Mouse (Mus musculus) adrenal gland (tissue): Measurements from ENCODE around the gene Ppp1r35.

Experiments
- intact Hi-C: fragments of 180-260 bp; cut with DNase I; formaldehyde crosslinking; loops from one replicate; pipeline ENCODE4 v1.15.1; 2025
- long read RNA-seq, 2 experiments: library from polyadenylated mRNA; unstranded; transcript quantifications; one replicate each; pipeline ENCODE4 v2.0.0; 2020; ENCODE audit warnings: borderline replicate concordance in 1 of 2; ENCODE audit not compliant: insufficient replicate concordance in 1 of 2

The Ppp1r35 gene
- long read RNA-seq, experiment 1, transcript Ppp1r35-201 (4 exons, 956 nt): major isoform, 25 of 29 reads
- long read RNA-seq, experiment 1, partial matches to known transcripts: 1 of 29 reads
- long read RNA-seq, experiment 1, other reads (novel, unspliced or antisense): 3 of 29 reads
- long read RNA-seq, experiment 2, transcript Ppp1r35-201 (4 exons, 956 nt): major isoform, 21 of 26 reads
- long read RNA-seq, experiment 2, partial matches to known transcripts: 4 of 26 reads
- long read RNA-seq, experiment 2, other reads (novel, unspliced or antisense): 1 of 26 reads

DNA sequence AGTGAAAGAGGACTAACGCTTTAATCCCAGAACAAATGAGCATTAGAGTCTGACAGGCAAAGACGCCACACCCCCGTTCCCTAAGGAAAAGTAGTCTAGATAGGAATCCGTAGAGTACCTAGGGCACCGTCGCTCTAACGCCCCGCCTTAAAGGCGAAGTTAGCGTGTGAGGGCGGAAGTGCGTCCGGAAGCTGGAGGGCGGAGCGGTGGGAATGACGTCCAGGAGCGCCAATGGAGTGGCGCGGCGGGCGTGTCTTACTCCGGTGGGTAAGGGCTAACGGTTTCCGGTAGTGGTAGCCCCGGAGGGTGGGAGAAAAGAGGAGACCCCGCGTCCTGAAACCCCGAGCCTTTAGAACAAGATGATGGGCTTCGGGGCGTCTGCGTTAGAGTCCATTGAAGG lies at the start of gene Ppp1r35:
Ppp1r35 (plus strand) TSS at position 215 of the 400 bp plus-strand sequence.
- intact Hi-C loops: no loop called here

GRCm38 (mm10) chr5:137733638-137734288 lies 44.9 kb upstream of the Ppp1r35 start:
- intact Hi-C loops: no loop called here

GRCm38 (mm10) chr5:137734289-137735061 lies 44.2 kb upstream of the Ppp1r35 start:
- intact Hi-C loops: no loop called here

- intact Hi-C loops: no loop called here
Observed at GRCm38 (mm10) chr5:137737400-137737940, 41.2 kb upstream of the Ppp1r35 start.

DNA sequence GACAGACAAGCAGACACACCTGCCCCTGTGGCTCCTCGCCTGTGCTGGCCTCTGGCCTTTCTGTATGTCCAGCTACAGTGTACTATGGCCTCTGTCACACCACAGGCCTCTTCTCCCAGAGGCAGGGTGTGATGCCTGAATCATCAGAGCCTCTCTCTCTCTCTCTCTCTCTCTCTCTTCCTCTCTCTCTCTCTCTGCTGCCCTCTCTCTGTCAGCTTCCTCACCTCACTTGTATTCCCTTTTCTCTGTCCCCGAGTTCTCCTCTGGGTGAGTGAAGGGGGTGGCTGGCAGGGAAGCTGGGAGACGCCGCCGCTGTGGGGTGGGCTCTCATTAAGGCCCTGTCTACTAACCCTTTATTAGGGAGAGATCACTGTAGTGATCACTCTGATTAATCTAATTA lies 40.1 kb upstream of the Ppp1r35 start:
- intact Hi-C loops: no loop called here

- intact Hi-C loops: no loop called here
Observed at GRCm38 (mm10) chr5:137739471-137739870, 39.2 kb upstream of the Ppp1r35 start.

DNA sequence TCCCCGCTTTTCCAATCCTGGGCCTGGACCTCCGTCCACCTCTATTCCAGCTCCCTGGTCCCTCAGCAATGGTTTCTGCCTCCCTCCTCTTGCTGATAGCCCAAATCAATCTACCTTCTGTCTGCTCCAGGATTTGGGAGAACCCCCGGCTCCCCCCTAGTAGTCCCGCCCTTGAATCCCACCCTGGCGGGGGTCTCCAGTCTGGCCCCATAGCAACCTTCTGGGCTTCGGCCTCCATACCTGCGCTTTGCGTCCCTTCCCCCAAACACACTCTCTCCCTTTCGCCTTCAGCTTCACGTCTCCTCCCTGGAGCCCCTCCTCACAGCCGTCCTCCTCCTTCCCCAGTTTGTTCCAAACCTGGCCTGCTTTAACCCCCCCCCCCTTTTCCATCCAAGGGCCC lies 38.1 kb upstream of the Ppp1r35 start:
- intact Hi-C loops: loop anchor here (5.0 kb wide), 1 partner anchor 83 kb away; no protein-coding TSS in a partner anchor

DNA sequence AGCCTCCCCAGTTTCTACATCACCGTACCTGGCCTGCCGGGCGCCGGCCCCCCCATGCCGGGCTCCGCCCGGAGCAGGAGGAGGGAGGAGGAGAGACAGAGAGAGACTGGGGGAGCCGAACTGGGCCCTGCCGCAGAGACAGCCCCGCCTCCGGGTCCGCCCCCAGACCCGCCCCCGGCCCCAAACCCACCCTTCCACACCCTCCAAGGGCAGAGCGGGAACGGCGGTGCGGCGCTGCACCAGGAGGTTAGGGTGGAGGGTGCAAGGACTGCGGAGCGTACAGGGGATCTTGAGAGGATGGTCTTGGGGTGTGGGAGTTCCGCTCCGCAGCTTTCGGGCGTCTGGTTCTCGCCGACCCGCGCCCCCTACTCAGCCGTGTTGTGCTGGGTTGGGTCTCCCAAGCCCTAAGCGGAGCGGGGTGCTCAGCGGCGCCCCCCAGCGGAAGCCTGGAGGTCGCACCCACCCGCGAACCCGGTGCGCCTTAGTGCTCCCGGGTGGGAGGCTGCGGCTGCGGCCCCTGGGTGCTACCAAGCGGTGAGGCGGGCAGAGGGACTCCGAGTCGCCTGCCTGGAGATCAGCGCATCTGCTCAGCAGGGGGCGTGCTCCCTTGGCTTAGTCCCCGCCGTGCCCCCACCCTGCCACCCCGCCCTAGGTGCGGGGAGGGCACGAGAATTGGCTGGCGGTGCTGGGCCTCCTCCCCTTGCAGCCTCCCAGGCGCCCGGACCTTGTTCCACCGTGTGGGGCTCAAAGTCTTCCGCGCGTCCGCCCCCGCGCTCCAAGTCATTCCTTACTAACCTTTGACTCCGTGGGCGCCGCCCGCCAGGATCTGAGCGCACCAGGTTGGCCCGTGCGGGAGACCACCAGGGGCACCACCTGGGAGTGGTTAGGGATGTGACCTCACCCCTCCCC lies 37.4 kb upstream of the Ppp1r35 start, which contains the start of gene Nyap1:
Nyap1 (minus strand) TSS at position 585 of the 909 bp plus-strand sequence.
- intact Hi-C loops: loop anchor here (5.0 kb wide), 1 partner anchor 84 kb away; no protein-coding TSS in a partner anchor

DNA sequence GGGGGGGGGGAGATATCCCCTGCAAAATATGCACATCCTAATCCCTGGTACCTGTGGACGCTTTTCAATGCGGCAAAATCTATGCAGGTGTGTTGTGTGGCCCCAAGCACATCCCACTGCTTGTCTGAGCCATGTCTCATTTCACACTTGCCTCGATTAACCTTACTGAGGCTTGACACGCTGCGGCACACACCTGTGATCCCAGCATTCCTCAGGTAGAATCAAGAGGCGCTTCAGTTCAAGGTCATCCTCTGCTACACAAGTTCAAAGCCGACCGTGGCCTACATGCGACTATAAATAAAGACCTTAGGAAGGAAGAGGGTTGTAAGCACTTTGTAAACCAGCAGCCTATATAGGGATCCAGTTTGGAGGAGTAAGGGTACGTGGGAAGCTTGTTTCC lies 36.6 kb upstream of the Ppp1r35 start:
- intact Hi-C loops: loop anchor here (5.0 kb wide), 1 partner anchor 85 kb away; no protein-coding TSS in a partner anchor

DNA sequence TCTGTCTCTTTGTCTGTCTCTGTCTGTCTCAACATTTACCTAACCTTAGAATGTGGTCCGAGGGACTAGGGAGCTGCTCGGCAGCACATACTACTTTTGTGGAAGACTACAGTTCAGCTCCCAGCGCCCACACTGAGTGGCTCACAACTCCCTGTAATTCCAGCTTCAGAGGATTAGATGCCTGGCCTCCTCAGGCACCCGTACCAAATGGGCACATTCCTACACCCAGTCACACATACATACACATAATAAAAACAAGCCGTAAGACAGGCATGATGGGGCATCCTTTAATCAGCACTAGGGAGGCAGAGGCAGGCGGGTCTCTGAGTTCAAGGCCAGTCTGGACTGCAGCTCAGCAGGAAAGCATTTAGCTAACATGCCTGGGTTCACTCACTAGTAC lies 35.8 kb upstream of the Ppp1r35 start:
- intact Hi-C loops: loop anchor here (5.0 kb wide), 1 partner anchor 86 kb away; no protein-coding TSS in a partner anchor

DNA sequence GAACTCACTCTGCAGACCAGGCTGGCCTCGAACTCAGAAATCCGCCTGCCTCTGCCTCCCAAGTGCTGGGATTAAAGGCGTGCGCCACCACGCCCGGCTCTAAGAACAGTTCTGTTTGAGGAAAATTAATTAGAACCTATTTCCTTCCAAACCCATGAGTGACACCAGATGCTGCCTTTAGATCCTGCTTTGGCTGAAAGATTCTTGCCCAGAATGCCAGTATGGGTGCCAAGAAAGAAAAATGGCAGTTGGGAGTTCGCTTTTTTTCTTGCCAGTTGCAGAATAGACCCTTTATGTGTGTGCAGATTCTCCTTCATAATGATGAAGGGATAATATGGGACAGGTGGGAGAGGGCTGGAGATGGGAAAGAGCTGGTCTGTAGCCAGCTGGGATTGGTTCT lies 34.5 kb upstream of the Ppp1r35 start:
- intact Hi-C loops: loop anchor here (5.0 kb wide), 1 partner anchor 87 kb away; no protein-coding TSS in a partner anchor

- intact Hi-C loops: loop anchor here (5.0 kb wide), 1 partner anchor 58 kb away; no protein-coding TSS in a partner anchor
Observed at GRCm38 (mm10) chr5:137745214-137746171, 33.2 kb upstream of the Ppp1r35 start, which contains the start of gene Tsc22d4. TSS of gene Tsc22d4 (plus strand) at chr5:137745730.

DNA sequence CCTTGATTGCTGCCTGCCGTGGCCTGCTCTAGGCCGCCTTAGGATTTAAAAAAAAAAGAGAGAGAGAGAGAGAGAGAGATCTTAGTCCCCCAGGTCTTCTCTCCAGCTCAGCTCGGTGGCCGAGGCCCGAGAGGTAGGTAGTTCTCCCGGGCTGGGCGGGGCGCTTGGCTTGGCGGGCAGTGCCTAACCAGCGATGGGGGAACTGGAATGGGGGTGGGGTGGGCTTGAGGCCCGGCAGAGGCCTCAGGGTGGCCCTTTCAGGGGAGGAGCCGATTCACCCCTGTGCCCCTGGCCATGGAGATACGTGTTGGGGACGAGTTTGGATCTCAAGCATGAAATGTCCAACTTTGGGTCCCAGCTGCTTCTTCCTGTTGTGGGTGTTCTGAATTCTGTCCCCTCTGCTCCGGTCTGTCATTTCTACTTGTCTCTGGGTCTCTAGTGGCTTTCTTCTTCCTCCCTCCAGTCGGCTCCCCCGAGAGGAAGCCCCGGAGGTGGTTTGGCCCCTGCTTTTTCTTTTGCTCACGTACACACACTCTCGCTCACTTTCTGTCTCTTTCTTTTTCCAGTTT lies 32.3 kb upstream of the Ppp1r35 start:
- intact Hi-C loops: loop anchor here (5.0 kb wide), 1 partner anchor 59 kb away; no protein-coding TSS in a partner anchor

- intact Hi-C loops: loop anchor here (5.0 kb wide), 1 partner anchor 60 kb away; no protein-coding TSS in a partner anchor
Observed at GRCm38 (mm10) chr5:137746851-137747325, 31.8 kb upstream of the Ppp1r35 start.

DNA sequence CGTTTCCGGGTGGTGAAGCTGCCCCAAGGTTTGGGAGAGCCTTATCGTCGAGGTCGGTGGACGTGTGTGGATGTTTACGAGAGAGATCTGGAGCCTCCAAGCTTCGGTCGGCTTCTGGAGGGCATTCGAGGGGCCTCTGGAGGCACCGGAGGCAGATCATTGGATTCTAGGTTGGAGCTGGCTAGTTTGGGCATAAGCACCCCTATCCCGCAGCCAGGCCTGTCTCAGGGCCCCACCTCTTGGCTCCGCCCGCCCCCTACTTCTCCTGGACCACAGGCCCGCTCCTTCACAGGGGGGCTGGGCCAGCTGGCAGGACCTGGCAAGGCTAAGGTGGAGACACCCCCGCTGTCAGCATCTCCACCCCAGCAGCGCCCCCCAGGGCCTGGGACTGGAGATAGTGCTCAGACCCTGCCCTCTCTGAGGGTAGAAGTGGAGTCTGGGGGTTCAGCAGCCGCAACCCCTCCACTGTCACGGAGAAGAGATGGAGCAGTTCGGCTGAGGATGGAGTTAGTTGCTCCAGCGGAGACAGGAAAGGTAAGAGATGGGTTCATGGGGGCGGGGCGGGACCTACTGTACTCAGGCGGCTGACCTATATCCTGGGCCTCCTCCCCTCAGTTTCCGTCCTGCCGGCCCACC lies 31.2 kb upstream of the Ppp1r35 start:
- intact Hi-C loops: loop anchor here (5.0 kb wide), 1 partner anchor 60 kb away; no protein-coding TSS in a partner anchor

- intact Hi-C loops: loop anchor here (5.0 kb wide), 1 partner anchor 61 kb away; no protein-coding TSS in a partner anchor
Observed at GRCm38 (mm10) chr5:137748130-137748770, 30.4 kb upstream of the Ppp1r35 start.

DNA sequence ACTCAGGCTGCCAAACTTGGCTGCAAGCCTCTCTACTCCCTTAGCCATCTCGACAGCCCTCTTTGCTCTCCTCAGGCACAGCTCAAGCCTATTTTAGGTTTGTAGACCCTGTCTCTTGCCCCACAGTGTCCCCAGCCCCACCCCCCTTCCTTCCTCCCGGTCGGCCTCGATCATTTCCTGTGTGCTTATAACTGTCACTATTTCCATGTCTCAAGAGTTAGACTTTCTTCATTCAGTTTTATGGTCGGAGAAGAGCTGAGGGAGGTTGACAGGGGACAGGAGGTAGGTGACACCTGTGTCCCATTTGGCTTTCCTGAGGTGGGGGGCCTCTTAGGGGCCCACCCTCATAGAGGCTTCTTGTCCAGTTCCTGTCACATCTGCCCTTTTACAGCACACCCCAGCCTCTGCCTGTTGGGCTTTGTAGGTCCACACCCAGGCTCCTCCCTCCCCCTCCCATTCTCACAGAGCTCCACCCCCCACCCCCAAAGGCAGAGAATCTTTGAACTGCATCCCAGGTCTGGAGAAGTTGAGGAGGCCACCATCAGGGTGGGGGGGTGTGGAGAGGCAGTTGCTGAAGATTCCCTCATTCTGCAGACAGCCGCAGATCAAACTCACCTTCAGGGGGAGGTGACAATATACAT lies 29.3 kb upstream of the Ppp1r35 start:
- intact Hi-C loops: loop anchor here (5.0 kb wide), 1 partner anchor 62 kb away; no protein-coding TSS in a partner anchor
